Mouse (Mus musculus) splenic B cell, adult 2 months (primary cell): ENCODE measurements at regions not wholly inside any gene's neighbourhood (a gene's known extent, or its start where the extent isn't known, plus 50 kb on each side); places are given as distances from the start of the nearest gene placed in this dataset.

Source experiments
- DNase-seq: peaks from one replicate; pipeline ENCODE4 v3.0.0-alpha.2; 2011; ENCODE audit warnings: low read depth, low spot score
- H3K27me3 ChIP-seq: 2 replicates; pipeline ENCODE4 v1.6.1; 2012; ENCODE audit warnings: mild to moderate bottlenecking, low read length, moderate library complexity, mixed read lengths; ENCODE audit not compliant: control insufficient read depth, poor library complexity, insufficient read depth, severe bottlenecking
- H3K36me3 ChIP-seq: 2 replicates; pipeline ENCODE4 v1.6.1; 2012; ENCODE audit warnings: mild to moderate bottlenecking, low read length, moderate library complexity, mixed read lengths; ENCODE audit not compliant: control insufficient read depth, poor library complexity, insufficient read depth, severe bottlenecking

DNA sequence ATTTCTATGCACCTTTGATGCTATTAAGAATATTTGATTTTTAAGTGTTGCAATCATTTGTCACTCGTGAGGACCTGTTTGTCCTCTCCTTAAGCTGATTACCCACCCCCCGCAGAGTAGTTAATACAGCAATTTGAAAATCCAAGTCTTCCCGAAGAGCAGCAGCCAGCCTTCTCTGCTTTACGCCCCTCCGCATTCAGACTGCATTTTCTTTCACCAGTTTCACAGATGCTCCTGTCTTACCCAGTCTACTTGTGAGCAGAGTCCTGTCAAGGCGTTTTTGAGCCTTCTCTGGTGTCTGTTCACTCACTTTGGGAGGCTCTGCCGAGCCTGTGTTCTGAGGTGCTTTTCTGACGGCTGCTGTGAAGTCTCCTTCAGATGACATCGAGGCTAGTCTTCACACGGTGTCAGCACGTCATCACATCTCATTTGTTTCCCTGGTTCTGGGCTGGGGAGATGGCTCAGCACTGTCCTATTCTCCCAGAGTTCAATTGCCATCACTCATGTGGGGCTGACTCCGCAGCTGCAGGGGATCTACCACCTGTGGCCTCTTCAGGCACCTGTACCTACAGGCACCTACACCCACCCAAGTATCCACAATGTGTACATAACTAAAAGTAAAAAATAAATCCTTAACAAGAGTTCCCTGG is 178.3 kb downstream of the Bcl2l11 start:
- H3K36me3 ChIP-seq, result no peaks in the 10 kb centered on the region
- no peaks in the 10 kb centered on the region; the same call in 1 of the 2 replicates for H3K27me3 ChIP-seq
- DNase-seq, result no peak

DNA sequence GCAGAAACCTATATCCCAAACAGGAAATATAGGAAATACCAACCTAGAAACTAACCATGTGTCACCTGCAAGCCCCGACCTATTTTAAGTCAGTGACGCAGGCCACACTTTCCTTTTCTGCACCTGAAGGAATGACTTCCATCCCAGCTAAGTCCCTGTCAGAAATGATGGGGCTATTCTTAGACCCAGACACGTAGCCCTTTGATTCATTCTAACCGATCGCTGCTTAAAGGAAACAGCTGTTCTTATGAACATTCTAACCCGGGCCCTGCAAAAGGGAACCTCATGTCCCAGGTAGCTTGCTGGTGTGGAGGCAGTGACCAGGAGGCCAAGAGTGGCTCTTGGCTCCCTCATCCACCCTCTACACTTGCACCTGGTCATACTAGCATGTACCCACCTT is 180.9 kb downstream of the Bcl2l11 start:
- H3K36me3 ChIP-seq, result no peaks in the 10 kb centered on the region
- H3K27me3 ChIP-seq, result no peaks in the 10 kb centered on the region
- no peak for DNase-seq

DNA sequence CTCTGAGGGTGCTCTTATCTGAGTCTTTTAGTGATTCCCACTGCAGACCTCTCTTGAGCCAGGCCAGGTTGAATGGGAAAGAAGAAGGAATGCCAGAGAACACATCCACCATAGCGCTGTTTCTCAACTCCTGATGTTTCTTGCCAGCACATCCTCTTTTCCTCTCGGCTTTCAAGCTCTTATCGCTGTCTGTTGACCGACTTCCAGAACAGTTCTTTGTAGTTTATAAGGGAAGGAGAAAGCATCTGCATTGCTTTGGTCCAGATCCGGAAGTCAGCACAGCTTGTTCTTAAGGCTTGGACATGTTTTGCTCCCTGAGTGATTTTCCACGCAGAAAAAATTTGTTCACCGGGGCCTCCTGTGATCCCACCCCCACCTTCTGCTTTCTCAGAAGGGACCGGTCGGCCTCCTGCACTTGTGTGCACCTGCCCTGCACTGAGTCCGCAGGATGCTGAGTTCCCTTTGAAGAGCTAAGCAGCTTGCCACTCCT is 183.7 kb downstream of the Bcl2l11 start:
- Histone ChIP-seq H3K36me3 (no peaks in the 10 kb centered on the region), H3K27me3 (no peaks in the 10 kb centered on the region)
- no peak for DNase-seq

DNA sequence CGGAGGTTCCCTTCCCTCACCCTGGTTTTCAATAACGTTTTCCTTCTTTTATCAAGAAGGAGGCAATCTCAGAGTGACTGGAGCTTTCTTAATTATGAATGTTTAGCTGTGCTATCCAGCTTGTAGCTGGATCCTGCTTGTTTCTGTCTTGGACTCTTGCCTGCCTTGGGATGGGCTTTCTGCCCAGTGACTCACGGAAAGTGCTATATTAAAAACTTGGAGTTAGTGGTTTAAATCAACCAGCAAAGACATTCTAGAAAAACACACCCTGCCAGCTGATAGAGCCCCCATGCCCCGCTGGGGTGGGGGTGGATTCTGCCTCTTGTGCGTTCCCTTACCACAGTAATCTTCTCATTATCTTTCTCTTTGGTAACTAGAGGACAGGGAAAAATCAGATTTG is 184.2 kb downstream of the Bcl2l11 start:
- Histone ChIP-seq H3K27me3 (no peaks in the 10 kb centered on the region), H3K36me3 (no peaks in the 10 kb centered on the region)
- DNase-seq, result no peak

DNA sequence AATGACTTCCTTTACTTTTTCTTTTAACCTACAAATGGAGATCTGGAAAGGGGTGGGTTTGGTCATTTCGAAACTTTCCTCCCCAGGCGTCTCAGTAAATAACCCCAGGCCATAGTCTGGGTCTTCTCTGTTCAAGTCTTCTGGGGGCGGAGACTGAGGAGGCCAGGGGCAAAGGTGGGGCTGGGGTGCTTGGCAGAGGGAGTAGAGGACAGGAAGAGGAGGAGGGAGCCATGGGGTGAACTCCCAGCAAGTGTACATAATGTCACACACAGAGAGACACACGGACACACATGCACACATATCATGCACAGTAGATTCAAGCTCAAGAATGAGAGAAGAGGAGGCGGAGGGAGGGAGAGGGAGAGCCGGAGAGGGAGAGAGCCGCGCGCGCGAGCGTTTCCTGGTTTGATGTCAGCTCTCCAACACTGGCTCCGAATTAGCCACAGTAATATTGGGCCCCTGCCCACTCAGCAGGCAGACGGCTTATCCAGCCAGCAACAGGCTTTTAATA is 186.3 kb downstream of the Bcl2l11 start:
- H3K27me3 ChIP-seq, result no peaks in the 10 kb centered on the region
- no peak for DNase-seq
- H3K36me3 ChIP-seq, result no peaks in the 10 kb centered on the region

DNA sequence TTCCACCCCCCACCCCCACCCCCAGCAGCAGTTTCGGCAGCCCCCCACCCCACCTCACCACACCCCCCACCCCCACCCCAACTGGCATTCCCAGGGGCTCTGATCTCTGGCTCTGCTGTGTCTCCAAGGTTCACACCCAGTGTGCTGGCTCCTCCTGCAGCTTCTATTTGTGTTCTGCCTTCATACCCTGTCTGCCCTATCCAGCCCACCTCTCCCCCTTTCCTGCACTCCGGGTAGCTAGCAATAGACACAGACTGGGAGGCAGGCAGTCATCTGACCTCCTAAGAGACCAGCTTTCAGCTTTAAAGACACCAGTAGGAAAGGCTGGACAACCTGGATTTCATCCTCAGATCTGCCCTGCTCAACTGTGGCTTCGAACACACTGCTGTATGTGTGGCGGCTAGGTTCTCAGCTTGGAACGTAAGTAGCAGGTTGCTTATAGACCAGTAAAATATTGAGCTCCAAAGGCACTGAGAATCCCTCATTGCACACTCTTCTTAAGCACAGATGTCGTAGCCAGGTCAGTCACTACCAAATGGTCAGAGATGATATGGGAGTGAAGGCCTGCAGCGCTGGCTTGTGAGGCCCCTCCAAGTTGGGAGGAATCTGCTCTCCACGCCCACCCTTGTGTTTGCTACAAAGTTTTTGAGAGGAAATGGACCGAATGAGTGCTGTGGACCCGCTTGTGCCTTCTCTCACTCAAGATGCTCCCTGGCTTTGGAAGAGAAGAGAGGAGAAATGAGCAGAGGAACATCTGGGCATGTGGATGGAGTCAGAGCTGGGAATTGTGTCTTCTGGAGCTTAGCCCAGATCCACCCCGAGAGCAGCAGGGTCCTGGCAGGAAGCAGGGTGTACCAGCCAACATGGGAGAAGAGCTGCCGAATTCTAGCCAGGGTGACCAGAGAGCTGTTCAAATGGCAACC is 187.1 kb downstream of the Bcl2l11 start:
- DNase-seq, result no peak
- no peaks in the 10 kb centered on the region for H3K27me3 ChIP-seq
- H3K36me3 ChIP-seq, result no peaks in the 10 kb centered on the region

DNA sequence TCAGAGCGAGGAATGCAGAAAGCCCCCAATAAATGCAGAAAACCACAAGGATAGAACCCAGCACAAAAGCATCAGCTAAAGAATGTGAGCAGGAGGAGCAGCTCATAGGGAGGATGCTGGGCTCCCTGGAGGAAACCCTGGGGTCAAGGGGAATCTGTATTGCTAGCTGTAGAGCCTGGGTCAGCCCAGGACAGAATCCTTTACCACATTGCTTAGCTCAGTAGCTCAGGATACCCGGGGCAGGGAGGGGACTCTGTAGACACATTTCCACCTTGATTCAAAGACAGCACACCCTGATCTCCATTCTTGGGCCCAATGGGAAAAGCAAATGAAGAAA is 187.7 kb downstream of the Bcl2l11 start:
- no peak for DNase-seq
- Histone ChIP-seq H3K36me3 (no peaks in the 10 kb centered on the region), H3K27me3 (no peaks in the 10 kb centered on the region)

DNA sequence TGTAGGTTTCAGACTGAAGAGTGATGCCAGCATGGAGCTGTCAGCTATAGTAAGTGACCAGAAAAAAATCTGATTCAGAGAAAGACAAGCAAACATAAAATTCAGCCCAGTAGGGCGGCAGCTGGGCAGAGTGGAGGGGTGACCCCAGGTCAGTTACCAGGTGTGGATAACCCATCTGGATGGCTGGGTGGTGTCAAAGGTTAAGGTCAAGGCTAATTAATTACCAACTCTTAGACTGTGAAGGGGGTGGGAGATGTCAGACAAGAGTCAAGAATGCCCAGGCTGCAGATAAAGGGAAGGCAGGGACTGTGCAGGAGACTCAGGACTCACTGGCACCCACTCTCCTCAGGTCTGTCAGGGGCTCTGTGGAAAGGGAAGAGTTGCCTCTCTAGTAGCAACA is 188.1 kb downstream of the Bcl2l11 start:
- no peaks in the 10 kb centered on the region for H3K36me3 ChIP-seq
- H3K27me3 ChIP-seq, result no peaks in the 10 kb centered on the region
- DNase-seq, result no peak

DNA sequence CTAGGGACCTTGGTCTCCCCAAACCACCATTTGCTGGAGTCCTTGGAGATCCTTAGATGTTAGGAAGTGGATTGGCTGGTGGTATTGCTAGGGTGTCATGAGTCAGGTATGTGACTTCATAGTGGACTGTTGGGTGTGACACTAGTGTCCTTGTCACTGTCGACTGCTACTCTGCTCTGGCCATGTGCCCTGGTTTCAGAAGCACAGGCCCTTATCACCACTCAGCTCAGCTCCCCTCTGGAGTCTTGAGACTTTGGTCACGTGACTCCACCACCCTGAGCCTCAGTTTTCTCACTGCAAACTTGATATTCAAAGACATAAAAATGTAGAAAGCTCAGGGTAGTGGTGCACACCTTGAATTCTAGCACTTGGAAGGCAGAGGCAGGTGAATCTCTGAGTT is 190.7 kb downstream of the Bcl2l11 start:
- Histone ChIP-seq H3K36me3 (no peaks in the 10 kb centered on the region), H3K27me3 (no peaks in the 10 kb centered on the region)
- DNase-seq, result no peak

DNA sequence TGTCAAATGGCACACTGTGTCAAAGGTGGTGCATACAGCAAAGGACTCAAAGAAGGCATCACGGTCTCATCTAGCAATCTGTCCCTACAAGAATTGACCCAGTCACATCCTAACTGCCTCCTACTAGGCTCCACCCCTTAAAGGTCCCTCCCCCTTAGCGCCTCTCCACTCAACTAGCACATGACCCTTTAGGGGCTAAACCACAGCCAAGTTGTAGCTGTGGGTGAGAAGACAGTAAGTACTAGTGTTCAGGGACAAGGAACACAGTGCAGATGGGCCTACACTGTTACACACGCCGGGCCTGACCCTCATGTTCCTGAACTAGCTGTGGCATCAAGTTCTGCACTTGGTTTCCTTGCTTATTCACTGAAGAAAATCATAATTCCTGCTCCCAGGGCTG is 192.4 kb downstream of the Bcl2l11 start:
- DNase-seq, result no peak

DNA sequence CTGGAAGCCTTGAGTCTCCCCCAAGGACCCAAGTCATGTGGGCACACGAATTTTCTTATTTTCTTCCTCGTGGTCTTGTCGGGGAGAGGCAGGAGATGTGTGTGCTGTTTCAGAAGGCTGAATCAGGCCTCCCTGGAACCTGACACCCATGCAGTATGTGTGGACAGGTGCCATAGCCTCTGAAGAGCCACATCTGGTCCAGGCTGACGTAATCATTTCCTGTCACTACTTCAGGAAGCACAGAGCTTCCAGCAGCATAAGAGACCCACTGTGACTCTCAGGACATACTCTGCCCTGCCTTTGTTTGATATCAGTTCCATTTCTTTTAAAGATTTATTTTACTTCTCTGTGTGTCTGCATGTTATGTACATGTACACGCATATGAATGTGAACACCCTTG is 193.1 kb downstream of the Bcl2l11 start:
- Histone ChIP-seq H3K27me3 (no peaks in the 10 kb centered on the region), H3K36me3 (no peaks in the 10 kb centered on the region)
- peak; percentile 31 for DNase-seq

More for the DNA sequence above, 192.4 kb downstream of the Bcl2l11 start:
- Histone ChIP-seq H3K27me3 (no peaks in the 10 kb centered on the region), H3K36me3 (no peaks in the 10 kb centered on the region)

DNA sequence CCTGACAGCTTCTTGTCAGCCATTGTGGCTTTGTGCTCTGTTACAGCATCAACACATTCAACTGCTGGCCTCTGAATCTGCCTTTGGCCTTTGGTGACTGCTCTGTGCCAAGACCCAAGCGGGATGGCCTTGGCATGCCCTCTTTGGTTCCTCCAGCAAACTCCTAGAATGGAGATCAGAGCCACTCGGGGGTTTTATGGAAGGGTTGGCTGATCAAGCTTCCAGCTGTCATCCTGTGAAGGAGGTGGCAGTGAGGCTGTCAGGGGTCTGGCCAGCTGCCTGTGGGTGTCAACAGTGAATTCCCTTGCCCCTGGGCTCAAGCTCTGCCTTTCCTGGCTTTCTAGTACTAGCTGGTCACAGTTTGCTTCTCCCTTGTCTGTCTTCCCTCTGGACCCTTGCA is 195.6 kb downstream of the Bcl2l11 start:
- H3K36me3 ChIP-seq, result no peaks in the 10 kb centered on the region

DNA sequence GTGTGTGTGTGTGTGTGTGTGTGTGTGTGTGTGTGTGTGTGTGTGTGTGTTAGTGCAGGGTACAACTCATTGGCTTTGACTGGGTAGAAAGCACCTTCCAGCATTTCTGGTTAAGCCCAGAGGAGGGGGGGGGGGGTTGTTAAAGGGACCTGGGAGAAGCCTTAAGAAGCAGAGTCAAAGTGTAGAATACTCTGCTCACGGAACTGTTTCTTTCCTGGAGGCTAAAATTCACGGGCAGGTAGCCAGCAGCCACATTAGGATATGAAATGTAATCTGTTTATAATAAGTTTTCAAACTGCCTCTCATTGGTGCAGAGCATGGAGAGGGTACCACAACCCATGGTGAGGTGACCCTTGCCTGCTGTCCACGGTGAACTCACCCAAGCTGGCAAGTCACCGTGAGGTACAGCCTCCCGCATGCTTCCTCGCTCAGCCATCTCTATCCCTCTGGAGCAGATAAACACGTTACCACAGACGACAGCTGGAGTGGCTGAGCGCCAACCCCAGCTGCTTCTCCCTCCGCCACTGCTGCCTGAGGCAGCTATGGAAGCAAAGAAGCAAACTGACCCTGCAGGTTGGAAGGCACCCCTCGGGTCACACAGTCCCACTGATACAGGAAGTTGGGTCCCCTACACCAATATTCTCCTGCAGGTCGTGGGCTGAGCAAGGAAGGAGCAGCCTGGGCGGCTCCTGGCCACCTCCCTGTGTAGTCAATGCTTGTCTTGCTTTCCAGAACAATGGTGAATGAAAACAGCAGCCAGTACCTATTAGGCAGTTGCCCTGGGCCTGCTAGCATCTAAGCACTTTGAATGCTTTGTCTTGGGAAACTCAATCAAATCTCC is 198.6 kb downstream of the Bcl2l11 start:
- no peak for DNase-seq
- no peaks in the 10 kb centered on the region; the same call in 1 of the 2 replicates for H3K27me3 ChIP-seq

More for the DNA sequence above, 195.6 kb downstream of the Bcl2l11 start:
- H3K27me3 ChIP-seq, result no peaks in the 10 kb centered on the region; the same call in 1 of the 2 replicates
- DNase-seq, result no peak

DNA sequence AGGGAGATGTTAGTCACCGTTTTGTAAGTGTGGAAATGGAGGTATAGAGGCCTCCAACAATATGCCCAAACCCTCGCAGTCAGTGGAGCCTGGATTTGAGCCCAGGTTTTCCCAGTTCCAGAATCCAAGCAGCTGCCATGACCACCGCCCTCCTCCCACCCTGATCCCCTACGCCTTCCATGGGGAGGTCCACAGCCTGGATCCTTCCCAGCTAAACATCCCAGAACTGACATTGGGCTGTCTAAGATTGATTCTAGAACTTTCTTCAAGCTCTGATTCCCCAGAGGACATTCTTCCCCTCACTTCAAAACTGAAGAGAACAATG is 199.2 kb downstream of the Bcl2l11 start:
- DNase-seq, result no peak

More for the DNA sequence above, 198.6 kb downstream of the Bcl2l11 start:
- no peaks in the 10 kb centered on the region for H3K36me3 ChIP-seq

More for the DNA sequence above, 199.2 kb downstream of the Bcl2l11 start:
- Histone ChIP-seq H3K36me3 (no peaks in the 10 kb centered on the region), H3K27me3 (no peaks in the 10 kb centered on the region; the same call in 1 of the 2 replicates)
